Mouse (Mus musculus): ENCODE data around the gene Ccdc103. TPM values are rescaled to one million over a fixed set of nuclear protein-coding genes. Genes with fewer than 3 reads are reported as not detected.

Ccdc103 gene
- polyA plus RNA-seq, 1 experiment = not detected

DNA sequence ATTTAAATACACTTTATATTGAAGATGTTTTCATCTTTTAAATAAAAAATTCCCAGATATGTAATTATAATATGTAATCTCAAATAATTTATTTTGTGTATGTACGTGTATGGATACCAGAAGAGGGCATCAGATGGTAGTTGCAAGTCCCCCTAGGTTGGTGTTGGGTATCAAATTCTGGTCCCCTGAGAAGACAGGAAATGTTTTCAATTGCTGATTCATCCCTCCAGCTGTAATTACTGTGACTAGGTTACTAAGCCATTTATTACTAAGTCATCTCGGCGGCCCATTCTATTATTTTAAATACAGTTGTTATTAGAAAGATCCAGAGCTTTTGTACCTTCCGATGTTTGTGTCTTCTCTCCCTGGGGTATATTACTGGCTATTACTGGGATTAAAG lies 37.1 kb downstream of the Ccdc103 start:
- Histone ChIP-seq H3K36me3 (ENCODE audit: control insufficient read depth, insufficient read depth, low read length) (no peaks in the 10 kb centered on the region), H3K4me1 (ENCODE audit: control insufficient read depth, insufficient read depth, insufficient read length) (no peaks in the 10 kb centered on the region), H3K4me3 (ENCODE audit: extremely low read depth, insufficient read depth, insufficient read length) (no peak overlapping the region), H3K27me3 (ENCODE audit: control insufficient read depth, insufficient read depth, low read length) (no peaks in the 10 kb centered on the region), H3K27ac (ENCODE audit: insufficient read depth, low read length) (no peak overlapping the region)
- 75% methylated on average over 4 of the region's 4 CpGs for WGBS
- no peak for TF ChIP-seq POLR2A (IDR thresholded peaks at IDR 0.05; ENCODE audit: low read depth, low read length)
- TF ChIP-seq CTCF (IDR thresholded peaks at IDR 0.05; ENCODE audit: extremely low read depth, insufficient read depth, insufficient read length, insufficient replicate concordance) = no peak
- DNase-seq (ENCODE audit: low read depth in 1 of 2, low spot score in 2 of 2) = no peak

DNA sequence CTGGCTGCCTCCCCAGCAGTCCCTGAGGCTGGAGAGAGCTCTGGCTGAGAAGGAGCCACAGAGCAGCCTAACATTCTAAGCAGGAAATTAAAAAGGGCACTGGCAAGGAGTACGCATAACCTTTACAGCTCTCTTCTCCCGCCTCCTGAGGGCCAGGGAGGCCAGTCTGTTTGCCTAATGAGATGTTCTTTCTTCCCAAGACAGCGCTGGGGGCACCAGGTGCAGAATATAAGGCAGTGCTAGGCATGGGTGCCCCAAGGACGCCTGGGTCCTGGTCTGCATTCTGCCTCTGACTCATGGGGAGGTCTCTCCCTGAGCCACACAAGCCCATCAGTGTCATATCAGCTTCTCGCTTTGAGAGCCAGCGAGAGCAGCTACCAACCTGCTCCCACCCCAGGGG lies 40.5 kb downstream of the Ccdc103 start:
- no peaks in the 10 kb centered on the region for H3K36me3 ChIP-seq (ENCODE audit: control insufficient read depth, insufficient read depth, low read length)
- WGBS = 94% methylated on average over 6 of the region's 6 CpGs
- TF ChIP-seq CTCF (IDR thresholded peaks at IDR 0.05; ENCODE audit: extremely low read depth, insufficient read depth, insufficient read length, insufficient replicate concordance) = no peak
- no peak for TF ChIP-seq POLR2A (IDR thresholded peaks at IDR 0.05; ENCODE audit: low read depth, low read length)
- H3K27ac ChIP-seq (ENCODE audit: insufficient read depth, low read length) = no peak overlapping the region
- H3K27me3 ChIP-seq (ENCODE audit: control insufficient read depth, insufficient read depth, low read length) = no peaks in the 10 kb centered on the region
- DNase-seq (ENCODE audit: low read depth in 1 of 2, low spot score in 2 of 2) = no peak
- peaks cover 2% of the 10 kb centered on the region; the same call in 1 of the 2 replicates for H3K4me1 ChIP-seq (ENCODE audit: control insufficient read depth, insufficient read depth, insufficient read length)
- H3K4me3 ChIP-seq (ENCODE audit: extremely low read depth, insufficient read depth, insufficient read length) = no peak overlapping the region

DNA sequence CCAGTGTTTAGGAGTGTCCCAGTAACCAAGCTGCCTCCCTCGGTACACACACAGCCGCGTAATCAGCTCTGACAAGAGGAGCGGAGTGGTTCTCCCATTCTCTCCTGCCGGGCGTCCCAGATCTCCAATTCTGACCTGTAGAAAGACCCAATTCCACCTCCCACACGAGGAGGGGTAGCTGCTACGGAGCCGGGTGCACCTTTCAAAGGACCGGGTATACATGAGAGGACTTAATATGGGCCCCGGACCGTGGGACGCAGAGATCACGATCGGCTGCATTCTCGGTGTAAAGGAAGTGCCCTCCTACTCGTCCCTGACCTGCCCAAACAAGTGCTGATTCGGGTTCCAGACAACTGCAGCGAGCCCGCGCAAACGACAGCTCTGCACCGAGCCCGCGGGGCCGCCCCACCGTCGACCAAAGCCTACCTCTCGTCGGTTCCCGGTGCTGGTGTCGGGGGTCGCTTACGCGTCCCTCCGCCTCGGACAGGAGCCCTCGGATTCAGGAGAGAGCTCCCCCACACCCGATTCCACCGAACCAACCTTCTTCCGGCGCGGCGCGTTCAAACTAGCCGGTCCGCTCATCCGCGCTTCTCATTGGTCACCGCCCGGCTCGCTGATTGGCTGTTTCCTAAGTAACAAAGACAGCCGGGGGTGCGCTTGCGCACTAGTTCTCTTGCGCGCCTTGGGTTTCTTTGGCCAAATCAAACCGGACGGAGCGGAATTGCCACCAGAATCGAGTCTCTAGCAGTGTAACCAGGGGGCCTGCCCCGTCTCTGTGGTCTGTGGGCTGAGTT lies 43.8 kb downstream of the Ccdc103 start, which contains the start of gene Kif18b:
Kif18b (minus strand) TSS at position 568 of the 794 bp plus-strand sequence.
- Histone ChIP-seq H3K4me1 (ENCODE audit: control insufficient read depth, insufficient read depth, insufficient read length) (peaks cover 2% of the 10 kb centered on the region; the same call in 1 of the 2 replicates), H3K27me3 (ENCODE audit: control insufficient read depth, insufficient read depth, low read length) (no peaks in the 10 kb centered on the region), H3K27ac (ENCODE audit: insufficient read depth, low read length) (peak within 1 kb of the TSS; percentile 42), H3K36me3 (ENCODE audit: control insufficient read depth, insufficient read depth, low read length) (no peaks in the 10 kb centered on the region), H3K4me3 (ENCODE audit: extremely low read depth, insufficient read depth, insufficient read length) (peak within 1 kb of the TSS; percentile 78)
- under 1% methylated on average over 62 of the region's 62 CpGs for WGBS
- TF ChIP-seq CTCF (IDR thresholded peaks at IDR 0.05; ENCODE audit: extremely low read depth, insufficient read depth, insufficient read length, insufficient replicate concordance) (no peak), POLR2A (IDR thresholded peaks at IDR 0.05; ENCODE audit: low read depth, low read length) (no peak)
- peak; percentile 88 to 93 for DNase-seq (ENCODE audit: low read depth in 1 of 2, low spot score in 2 of 2)

DNA sequence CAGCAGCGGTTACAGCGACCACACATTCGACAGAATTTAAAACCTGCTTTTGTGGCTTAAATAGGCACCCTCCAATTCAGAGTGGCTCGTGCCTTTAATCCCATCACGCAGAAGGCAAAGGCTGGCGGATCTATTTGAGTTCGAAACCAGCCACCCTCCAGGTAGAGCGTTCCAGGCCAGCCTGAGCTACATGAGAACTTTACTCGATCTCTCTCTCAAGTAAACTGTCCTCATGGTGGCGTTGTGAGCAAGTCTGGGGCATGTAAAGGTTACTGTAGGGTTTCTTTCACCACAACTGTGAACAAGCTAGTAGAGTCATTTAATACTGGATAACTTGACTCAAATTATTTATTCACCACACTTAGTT lies 44.3 kb downstream of the Ccdc103 start:
- Histone ChIP-seq H3K4me3 (ENCODE audit: extremely low read depth, insufficient read depth, insufficient read length) (peak overlapping the region; percentile 54), H3K36me3 (ENCODE audit: control insufficient read depth, insufficient read depth, low read length) (no peaks in the 10 kb centered on the region), H3K27me3 (ENCODE audit: control insufficient read depth, insufficient read depth, low read length) (no peaks in the 10 kb centered on the region), H3K4me1 (ENCODE audit: control insufficient read depth, insufficient read depth, insufficient read length) (peaks cover 2% of the 10 kb centered on the region; the same call in 1 of the 2 replicates), H3K27ac (ENCODE audit: insufficient read depth, low read length) (peak overlapping the region; percentile 42)
- no peak for TF ChIP-seq CTCF (IDR thresholded peaks at IDR 0.05; ENCODE audit: extremely low read depth, insufficient read depth, insufficient read length, insufficient replicate concordance)
- TF ChIP-seq POLR2A (IDR thresholded peaks at IDR 0.05; ENCODE audit: low read depth, low read length) = no peak
- DNase-seq (ENCODE audit: low read depth in 1 of 2, low spot score in 2 of 2) = peak; percentile 14 to 42
- WGBS = 4% methylated on average over 10 of the region's 10 CpGs

DNA sequence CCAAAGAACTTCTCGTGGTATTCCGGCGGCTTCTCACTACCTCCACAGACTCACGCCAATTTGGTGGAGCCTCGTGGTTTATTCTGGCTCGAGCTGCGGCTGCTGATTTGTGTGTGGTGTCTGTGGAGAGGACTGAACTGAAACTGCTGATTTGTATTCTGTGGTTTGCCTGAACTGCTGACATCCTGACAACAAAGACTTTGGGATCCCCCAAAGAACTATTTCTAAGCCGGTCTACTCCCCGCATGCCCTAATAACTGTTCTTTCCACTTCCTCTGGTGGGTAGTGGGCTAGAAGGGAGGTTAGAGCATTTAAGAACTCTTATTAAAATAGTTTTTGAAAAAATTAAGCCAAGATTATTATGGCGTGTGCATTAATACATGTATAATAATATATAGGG lies 49.7 kb downstream of the Ccdc103 start:
- DNase-seq (ENCODE audit: low read depth in 1 of 2, low spot score in 2 of 2) = no peak
- Histone ChIP-seq H3K36me3 (ENCODE audit: control insufficient read depth, insufficient read depth, low read length) (no peaks in the 10 kb centered on the region), H3K4me3 (ENCODE audit: extremely low read depth, insufficient read depth, insufficient read length) (no peak overlapping the region), H3K4me1 (ENCODE audit: control insufficient read depth, insufficient read depth, insufficient read length) (no peaks in the 10 kb centered on the region), H3K27ac (ENCODE audit: insufficient read depth, low read length) (no peak overlapping the region), H3K27me3 (ENCODE audit: control insufficient read depth, insufficient read depth, low read length) (no peaks in the 10 kb centered on the region)
- 34% methylated on average over 10 of the region's 10 CpGs for WGBS
- TF ChIP-seq CTCF (IDR thresholded peaks at IDR 0.05; ENCODE audit: extremely low read depth, insufficient read depth, insufficient read length, insufficient replicate concordance) (no peak), POLR2A (IDR thresholded peaks at IDR 0.05; ENCODE audit: low read depth, low read length) (no peak)

Other genes with a start within 250 kb of the Ccdc103 start
- not detected in 2 replicates for gene Meioc, start 217.5 kb upstream of the Ccdc103 start, polyA plus RNA-seq (2012; rRNA removed)
- gene Ccdc43, start 183.4 kb upstream of the Ccdc103 start, polyA plus RNA-seq (2012; rRNA removed) = 2.6 and 3.2 TPM in 2 replicates
- gene Adam11, start 119.8 kb upstream of the Ccdc103 start, polyA plus RNA-seq (2012; rRNA removed) = 11.7 and 12.1 TPM in 2 replicates
- gene Gjc1, start 61.5 kb upstream of the Ccdc103 start, polyA plus RNA-seq (2012; rRNA removed) = 0.87 and 0.96 TPM in 2 replicates
- gene Higd1b, start 45.4 kb upstream of the Ccdc103 start, polyA plus RNA-seq (2012; rRNA removed) = 0.15 TPM in 1 of 2 replicates, not detected in the other
- gene Eftud2, start 219 bp upstream of the Ccdc103 start, polyA plus RNA-seq (2012; rRNA removed) = 119 and 134 TPM in 2 replicates
- not detected in 2 replicates for gene Fam187a, start 4.0 kb downstream of the Ccdc103 start, polyA plus RNA-seq (2012; rRNA removed)
- 1.7 and 1.8 TPM in 2 replicates for gene Gfap, start 19.7 kb downstream of the Ccdc103 start, polyA plus RNA-seq (2012; rRNA removed)
- gene Kif18b, start 43.9 kb downstream of the Ccdc103 start, polyA plus RNA-seq (2012; rRNA removed) = 7.0 and 8.9 TPM in 2 replicates
- not detected in 2 replicates for gene C1ql1, start 65.5 kb downstream of the Ccdc103 start, polyA plus RNA-seq (2012; rRNA removed)
- gene Nmt1, start 147.0 kb downstream of the Ccdc103 start, polyA plus RNA-seq (2012; rRNA removed) = 23.4 and 23.9 TPM in 2 replicates
- 24.7 and 34.9 TPM in 2 replicates for gene Dcakd, start 147.1 kb downstream of the Ccdc103 start, polyA plus RNA-seq (2012; rRNA removed)
- gene Plcd3, start 220.5 kb downstream of the Ccdc103 start, polyA plus RNA-seq (2012; rRNA removed) = 4.7 TPM in 2 replicates
- gene Acbd4, start 220.5 kb downstream of the Ccdc103 start, polyA plus RNA-seq (2012; rRNA removed) = 17.9 and 22.5 TPM in 2 replicates
- gene Hexim1, start 235.0 kb downstream of the Ccdc103 start, polyA plus RNA-seq (2012; rRNA removed) = 10.3 and 11.2 TPM in 2 replicates